ENCODE assay signal across 11 mouse cellular contexts in genomic region chrX:57260744-57261143, GRCm38 (mm10). TPM values are rescaled to one million over a fixed set of nuclear protein-coding genes. Genes with fewer than 3 reads are reported as not detected.
A peak's percentile ranks its signal among the peaks of the same experiment; 100 is the strongest.
DNase-seq lines count a peak whose midpoint lies in the region; ATAC-seq lines count a peak whose summit lies in the region.
"Had no signal": no experiment of that assay in that cellular context is flagged by ENCODE, and none has a peak within 500 bp of the region (broad histone marks: within the 10 kb centered on the region; RNA-seq: fewer than 3 reads in every experiment).

No protein-coding gene starts in this region.

- no peaks in the 10 kb centered on the region for H3K9me3 ChIP-seq in hindbrain, embryonic 11.5 days (ENCODE audit: control insufficient read depth, low read length)
- H3K9me3 ChIP-seq in hindbrain, embryonic 10.5 days = no peaks in the 10 kb centered on the region
- H3K9me3 ChIP-seq in midbrain, embryonic 16.5 days (replicated peaks; ENCODE audit: control insufficient read depth, low read length, poor library complexity, severe bottlenecking) = no peaks in the 10 kb centered on the region
- no peaks in the 10 kb centered on the region for H3K9me3 ChIP-seq in midbrain, embryonic 13.5 days
- H3K9me3 ChIP-seq: limb, embryonic 13.5 days had no signal

- H3K4me2 ChIP-seq in hindbrain, embryonic 11.5 days (replicated peaks; ENCODE audit: low read depth, low read length) = no peak overlapping the region
- H3K4me2 ChIP-seq in midbrain, embryonic 16.5 days (ENCODE audit: low read length) = no peak overlapping the region
- H3K4me2 ChIP-seq in midbrain, embryonic 13.5 days (replicated peaks) = no peak overlapping the region
- H3K4me2 ChIP-seq: limb, embryonic 13.5 days had no signal

- no peaks in the 10 kb centered on the region for H3K27me3 ChIP-seq in hindbrain, embryonic 11.5 days (ENCODE audit: control insufficient read depth, insufficient read depth, low read length)
- H3K27me3 ChIP-seq in hindbrain, embryonic 10.5 days (ENCODE audit: insufficient read depth, poor library complexity, severe bottlenecking) = no peaks in the 10 kb centered on the region
- no peaks in the 10 kb centered on the region for H3K27me3 ChIP-seq in midbrain, embryonic 16.5 days (ENCODE audit: control insufficient read depth, insufficient read depth, low read depth, low read length)
- H3K27me3 ChIP-seq in midbrain, embryonic 13.5 days = no peaks in the 10 kb centered on the region
- H3K27me3 ChIP-seq: limb, embryonic 13.5 days had no signal

- H3K9ac ChIP-seq in hindbrain, embryonic 11.5 days (ENCODE audit: low read depth, low read length) = no peak overlapping the region
- no peak overlapping the region for H3K9ac ChIP-seq in midbrain, embryonic 16.5 days (ENCODE audit: low read depth, low read length)
- no peak overlapping the region for H3K9ac ChIP-seq in midbrain, embryonic 13.5 days (replicated peaks)
- H3K9ac ChIP-seq: limb, embryonic 13.5 days had no signal

- H3K27ac ChIP-seq in hindbrain, embryonic 11.5 days (ENCODE audit: low read depth, low read length) = no peak overlapping the region
- H3K27ac ChIP-seq in hindbrain, embryonic 10.5 days = no peak overlapping the region
- H3K27ac ChIP-seq in midbrain, embryonic 16.5 days (ENCODE audit: low read length) = no peak overlapping the region
- no peak overlapping the region for H3K27ac ChIP-seq in midbrain, embryonic 13.5 days
- H3K27ac ChIP-seq: limb, embryonic 13.5 days had no signal

- no peak overlapping the region for H3K4me3 ChIP-seq in hindbrain, embryonic 11.5 days (ENCODE audit: low read depth, low read length)
- no peak overlapping the region for H3K4me3 ChIP-seq in hindbrain, embryonic 10.5 days
- H3K4me3 ChIP-seq in midbrain, embryonic 16.5 days (ENCODE audit: low read depth, low read length) = no peak overlapping the region
- no peak overlapping the region for H3K4me3 ChIP-seq in midbrain, embryonic 13.5 days (replicated peaks)
- H3K4me3 ChIP-seq: limb, embryonic 13.5 days; myocyte had no signal

- no peak for ATAC-seq in hindbrain, embryonic 11.5 days (ENCODE audit: low FRiP score)
- ATAC-seq in midbrain, embryonic 16.5 days = peak; percentile 51; the same call in 1 of the 2 replicates
- ATAC-seq in midbrain, embryonic 13.5 days = no peak

- peak; percentile 6 for DNase-seq in hindbrain, embryonic 11.5 days (ENCODE audit: low spot score)
- DNase-seq in hindbrain, embryonic 10.5 days (ENCODE audit: low spot score) = no peak
- peak; percentile 10 for DNase-seq in R1 (ENCODE audit: low read depth, low spot score)
- DNase-seq in thymus, postnatal 0 days (ENCODE audit: low spot score) = peak; percentile 51
- no peak for DNase-seq in ovary, postnatal 10 days (ENCODE audit: low spot score)
- no peak for DNase-seq in adrenal gland, postnatal 36 days

- no peaks in the 10 kb centered on the region for H3K36me3 ChIP-seq in hindbrain, embryonic 11.5 days (ENCODE audit: control insufficient read depth, insufficient read depth, low read length)
- H3K36me3 ChIP-seq in hindbrain, embryonic 10.5 days = no peaks in the 10 kb centered on the region
- H3K36me3 ChIP-seq in midbrain, embryonic 16.5 days (ENCODE audit: control insufficient read depth, insufficient read depth, low read length) = no peaks in the 10 kb centered on the region
- H3K36me3 ChIP-seq in midbrain, embryonic 13.5 days = no peaks in the 10 kb centered on the region
- H3K36me3 ChIP-seq: limb, embryonic 13.5 days had no signal

- WGBS in hindbrain, embryonic 11.5 days = 68% methylated on average over 2 of the region's 2 CpGs
- WGBS in hindbrain, embryonic 10.5 days = 53% methylated on average over 2 of the region's 2 CpGs
- 46% methylated on average over 2 of the region's 2 CpGs for WGBS in midbrain, embryonic 16.5 days
- WGBS in midbrain, embryonic 13.5 days = 59% methylated on average over 2 of the region's 2 CpGs

- no peaks in the 10 kb centered on the region for H3K4me1 ChIP-seq in hindbrain, embryonic 11.5 days (replicated peaks; ENCODE audit: control insufficient read depth, insufficient read depth, low read length)
- H3K4me1 ChIP-seq in hindbrain, embryonic 10.5 days (replicated peaks) = no peaks in the 10 kb centered on the region
- H3K4me1 ChIP-seq in midbrain, embryonic 16.5 days (ENCODE audit: control insufficient read depth, insufficient read depth, low read length) = no peaks in the 10 kb centered on the region
- no peaks in the 10 kb centered on the region for H3K4me1 ChIP-seq in midbrain, embryonic 13.5 days (replicated peaks)
- H3K4me1 ChIP-seq: limb, embryonic 13.5 days had no signal

RNA-seq across cellular contexts. Expression of gene Cd40lg, which starts 48.8 kb away (rescaled TPM):
- not detected in 2 replicates for polyA plus RNA-seq in hindbrain, embryonic 11.5 days (2014; fragmentation: Nextera tagmentation; extraction: Ambion mirVana)
- not detected in 2 replicates for polyA plus RNA-seq in hindbrain, embryonic 10.5 days (2016; fragmentation: Nextera tagmentation; extraction: Ambion mirVana)
- polyA plus RNA-seq in midbrain, embryonic 16.5 days (2015; fragmentation: Nextera tagmentation; extraction: Ambion mirVana) = not detected in 2 replicates
- not detected in 2 replicates for polyA plus RNA-seq in midbrain, embryonic 13.5 days (2015; fragmentation: Nextera tagmentation; extraction: Ambion mirVana)
- polyA plus RNA-seq in thymus, postnatal 0 days (2015; fragmentation: Nextera tagmentation; extraction: Ambion mirVana) = 3.1 and 4.3 TPM in 2 replicates
- total RNA-seq in adrenal gland, postnatal 36 days (2021) = not detected
- polyA plus RNA-seq: heart, embryonic 14.5 days; limb, embryonic 13.5 days; myocyte had no signal

Comparison
In these comparisons a context has a peak if more than half of its experiments do, and no peak if none do; other contexts are left out.
1. DNase-seq: peak in hindbrain, embryonic 11.5 days (single experiment), R1 (single experiment) and thymus, postnatal 0 days (single experiment); none in hindbrain, embryonic 10.5 days (single experiment), ovary, postnatal 10 days (single experiment) and adrenal gland, postnatal 36 days (0 of 2).